Comparison of ENCODE assay signal across 21 mouse cellular contexts in genomic region chr13:64349474-64349873, GRCm38 (mm10). TPM values are rescaled to one million over a fixed set of nuclear protein-coding genes. Genes with fewer than 3 reads are reported as not detected.
DNase-seq lines count a peak whose midpoint lies in the region; ATAC-seq and TF ChIP-seq lines count a peak whose summit lies in the region.
"Had no signal": no experiment of that assay in that cellular context is flagged by ENCODE, and none has a peak within 500 bp of the region (broad histone marks: within the 10 kb centered on the region; RNA-seq: fewer than 3 reads in every experiment).

No protein-coding gene starts in this region.

- no peak for TF ChIP-seq POLR2A in small intestine, adult 2 months (IDR thresholded peaks at IDR 0.05; ENCODE audit: low read depth, low read length)
- TF ChIP-seq POLR2A in thymus, adult 2 months (IDR thresholded peaks at IDR 0.05; ENCODE audit: control insufficient read depth, extremely low read depth, insufficient read depth, low read length, poor library complexity): no peak

- peak; percentile 81 for ATAC-seq in intestine, embryonic 16.5 days
- ATAC-seq: forebrain, embryonic 14.5 days had no signal

- 75% methylated on average over 2 of the region's 2 CpGs for WGBS in intestine, embryonic 16.5 days
- 31% methylated on average over 2 of the region's 2 CpGs for WGBS in small intestine, adult 2 months
- 92% methylated on average over 2 of the region's 2 CpGs for WGBS in thymus, adult 2 months

- H3K4me3 ChIP-seq in intestine, embryonic 16.5 days (ENCODE audit: low read length): no peak overlapping the region
- H3K4me3 ChIP-seq in small intestine, adult 2 months (ENCODE audit: low read depth, low read length): no peak overlapping the region
- no peak overlapping the region for H3K4me3 ChIP-seq in thymus, adult 2 months (ENCODE audit: control insufficient read depth, insufficient read depth, low read length)
- H3K4me3 ChIP-seq: embryonic facial prominence, embryonic 10.5 days; erythroblast, embryonic 14.5 days; forebrain, embryonic 10.5 days; heart, embryonic 10.5 days; heart, embryonic 15.5 days had no signal

- H3K27me3 ChIP-seq in intestine, embryonic 16.5 days (replicated peaks; ENCODE audit: control insufficient read depth, insufficient read depth, low read length): no peaks in the 10 kb centered on the region
- H3K27me3 ChIP-seq in small intestine, adult 2 months (ENCODE audit: control insufficient read depth, insufficient read depth, low read length): no peaks in the 10 kb centered on the region
- H3K27me3 ChIP-seq in thymus, adult 2 months (ENCODE audit: control insufficient read depth, insufficient read depth, low read length): no peaks in the 10 kb centered on the region
- H3K27me3 ChIP-seq: heart, embryonic 15.5 days had no signal

- no peaks in the 10 kb centered on the region for H3K36me3 ChIP-seq in intestine, embryonic 16.5 days (ENCODE audit: control insufficient read depth, insufficient read depth, low read length)
- H3K36me3 ChIP-seq in small intestine, adult 2 months (ENCODE audit: control insufficient read depth, insufficient read depth, low read length): no peaks in the 10 kb centered on the region
- H3K36me3 ChIP-seq in thymus, adult 2 months (ENCODE audit: control insufficient read depth, insufficient read depth, low read length): no peaks in the 10 kb centered on the region
- H3K36me3 ChIP-seq: embryonic facial prominence, embryonic 10.5 days; forebrain, embryonic 10.5 days; heart, embryonic 10.5 days; heart, embryonic 15.5 days had no signal

- no peak overlapping the region for H3K27ac ChIP-seq in intestine, embryonic 16.5 days (ENCODE audit: low read length)
- peak overlapping the region; percentile 79 for H3K27ac ChIP-seq in small intestine, adult 2 months (ENCODE audit: insufficient read depth, low read depth, low read length)
- H3K27ac ChIP-seq in thymus, adult 2 months (ENCODE audit: control insufficient read depth, insufficient read depth, low read length): no peak overlapping the region
- H3K27ac ChIP-seq: embryonic facial prominence, embryonic 10.5 days; forebrain, embryonic 10.5 days; heart, embryonic 10.5 days; heart, embryonic 15.5 days; hindbrain, embryonic 14.5 days had no signal

- H3K4me2 ChIP-seq in intestine, embryonic 16.5 days (ENCODE audit: low read depth, low read length): no peak overlapping the region
- H3K4me2 ChIP-seq: heart, embryonic 15.5 days; hindbrain, embryonic 14.5 days had no signal

- no peak for TF ChIP-seq CTCF in small intestine, adult 2 months (IDR thresholded peaks at IDR 0.05; ENCODE audit: extremely low read depth, insufficient read length, insufficient replicate concordance, low read depth, low read length)
- no peak for TF ChIP-seq CTCF in thymus, adult 2 months (IDR thresholded peaks at IDR 0.05; ENCODE audit: borderline replicate concordance, control insufficient read depth, extremely low read depth, insufficient read depth, low read length, poor library complexity)

- peak; percentile 55 for DNase-seq in adrenal gland, adult 8-10 months
- no peak for DNase-seq in adrenal gland, postnatal 25 days
- DNase-seq in 3134 (ENCODE audit: extremely low read depth, insufficient read length, low spot score): peak; percentile 19
- DNase-seq in ovary, adult 18-20 months (ENCODE audit: low spot score): no peak
- DNase-seq in thymus, adult 2 months: no peak
- DNase-seq: adrenal gland, postnatal 14 days; cerebellum, adult 18-20 months; cerebellum, adult 9-11 months; cerebellum, postnatal 36 days; gastrocnemius, postnatal 36 days; heart, adult 18-20 months; heart, postnatal 14 days had no signal

- H3K9me3 ChIP-seq in intestine, embryonic 16.5 days (ENCODE audit: control insufficient read depth, low read length): no peaks in the 10 kb centered on the region
- H3K9me3 ChIP-seq: embryonic facial prominence, embryonic 10.5 days; forebrain, embryonic 10.5 days; heart, embryonic 10.5 days; heart, embryonic 15.5 days had no signal

- no peak overlapping the region for H3K9ac ChIP-seq in intestine, embryonic 16.5 days (ENCODE audit: low read depth, low read length)
- H3K9ac ChIP-seq: heart, embryonic 15.5 days; hindbrain, embryonic 14.5 days had no signal

- no peaks in the 10 kb centered on the region for H3K4me1 ChIP-seq in intestine, embryonic 16.5 days (ENCODE audit: control insufficient read depth, insufficient read depth, low read length)
- peaks cover 8% of the 10 kb centered on the region; the same call in 1 of the 2 replicates for H3K4me1 ChIP-seq in small intestine, adult 2 months (ENCODE audit: control insufficient read depth, insufficient read depth, insufficient read length, low read length)
- no peaks in the 10 kb centered on the region for H3K4me1 ChIP-seq in thymus, adult 2 months (replicated peaks; ENCODE audit: control insufficient read depth, insufficient read depth, low read length)
- H3K4me1 ChIP-seq: embryonic facial prominence, embryonic 10.5 days; forebrain, embryonic 10.5 days; heart, embryonic 10.5 days; heart, embryonic 15.5 days had no signal

RNA-seq across cellular contexts. Expression of gene Ctsl, which starts 21.2 kb away (rescaled TPM):
- 100 to 1,000 TPM; 197 to 449 (median 314) TPM for total RNA-seq in adrenal gland, adult 8-10 months (2022)
- 784 and 797 TPM in 2 replicates for total RNA-seq in adrenal gland, postnatal 25 days (2021)
- polyA plus RNA-seq in intestine, embryonic 16.5 days (2015; fragmentation: Nextera tagmentation; extraction: Ambion mirVana): 235 and 256 TPM in 2 replicates
- polyA plus RNA-seq in small intestine, adult 2 months (2012; rRNA removed): 17.4 and 17.9 TPM in 2 replicates
- polyA plus RNA-seq in thymus, adult 2 months (2012; rRNA removed): 292 and 586 TPM in 2 replicates

RNA-seq across cellular contexts. Expression of gene Aaed1, which starts 37.0 kb away (rescaled TPM):
- 10 to 100 TPM; 44.6 to 57.2 (median 50.2) TPM for total RNA-seq in adrenal gland, adult 8-10 months (2022)
- total RNA-seq in adrenal gland, postnatal 25 days (2021): 47.8 and 54.8 TPM in 2 replicates
- 35.4 and 37.3 TPM in 2 replicates for polyA plus RNA-seq in intestine, embryonic 16.5 days (2015; fragmentation: Nextera tagmentation; extraction: Ambion mirVana)
- 2.5 and 4.4 TPM in 2 replicates for polyA plus RNA-seq in small intestine, adult 2 months (2012; rRNA removed)
- 5.1 and 5.5 TPM in 2 replicates for polyA plus RNA-seq in thymus, adult 2 months (2012; rRNA removed)

Comparison
In these comparisons a context has a peak if more than half of its experiments do, and no peak if none do; other contexts are left out.
1. DNase-seq: peak in adrenal gland, adult 8-10 months (single experiment) and 3134 (single experiment); none in adrenal gland, postnatal 25 days (single experiment), ovary, adult 18-20 months (single experiment) and thymus, adult 2 months (single experiment).
2. RNA of gene Ctsl, which starts 21.2 kb away (polyA plus RNA-seq): 292 to 586 TPM in thymus, adult 2 months and 235 to 256 TPM in intestine, embryonic 16.5 days; 17.4 to 17.9 TPM in small intestine, adult 2 months; every median in the first group is over 10 times any median in the second.